Mouse (Mus musculus) ES-E14 (cell line): ENCODE results near the gene Ptgir.

Source experiments
- MAFK ChIP-seq: IDR thresholded peaks from 2 replicates; pipeline ENCODE4 v1.6.1; 2014; ENCODE audit warnings: mild to moderate bottlenecking, low read depth, low read length, inconsistent platforms; ENCODE audit not compliant: insufficient read depth
- ZC3H11A ChIP-seq: IDR thresholded peaks from 2 replicates; pipeline ENCODE4 v1.6.1; 2012; ENCODE audit warnings: low read depth, mild to moderate bottlenecking, inconsistent platforms, low read length, borderline replicate concordance
- ZNF384 ChIP-seq: IDR thresholded peaks from 2 replicates; pipeline ENCODE4 v1.6.1; 2012; ENCODE audit warnings: low read depth, low read length, inconsistent platforms

GRCm38 (mm10) chr7:16912360-16912759, 6.1 kb downstream of the Ptgir start:
- TF ChIP-seq ZNF384 = no peak
- TF ChIP-seq ZC3H11A = no peak
- no peak for TF ChIP-seq MAFK
